Mouse (Mus musculus) heart, adult 2 months (tissue): ENCODE measurements around the gene Nt5c3b. TPM values are rescaled to one million over a fixed set of nuclear protein-coding genes. Genes with fewer than 3 reads are reported as not detected.
A peak's percentile ranks its signal among the peaks of the same experiment; 100 is the strongest.

ENCODE experiments used
- DNase-seq, 2 experiments: peaks; one replicate each; pipeline ENCODE4 v3.0.0; 2021
- H3K27ac ChIP-seq: fragments of 200-600 bp; 2 replicates; pipeline ENCODE4 v1.8.1; 2022
- H3K27me3 ChIP-seq: fragments of 200-500 bp; 2 replicates; pipeline ENCODE4 v1.6.1; 2012; ENCODE audit warnings: mild to moderate bottlenecking, low read length, inconsistent platforms, mixed read lengths; ENCODE audit not compliant: control insufficient read depth, insufficient read depth
- H3K36me3 ChIP-seq: fragments of 200-500 bp; 2 replicates; pipeline ENCODE4 v1.6.1; 2012; ENCODE audit warnings: low read length, inconsistent platforms; ENCODE audit not compliant: control insufficient read depth, insufficient read depth
- H3K4me1 ChIP-seq: fragments of 200-500 bp; 2 replicates; pipeline ENCODE4 v1.6.1; 2011; ENCODE audit warnings: low read length; ENCODE audit not compliant: control insufficient read depth, insufficient read depth
- H3K4me3 ChIP-seq: fragments of 200-600 bp; 2 replicates; pipeline ENCODE4 v1.8.1; 2022
- H3K79me2 ChIP-seq: fragments of 200-500 bp; replicated peaks from 2 replicates; pipeline ENCODE4 v1.6.1; 2012; ENCODE audit warnings: mild to moderate bottlenecking, inconsistent platforms, low read length, moderate library complexity, mixed read lengths; ENCODE audit not compliant: control insufficient read depth, insufficient read depth
- H3K9ac ChIP-seq: fragments of 200-500 bp; 2 replicates; pipeline ENCODE4 v1.6.1; 2012; ENCODE audit warnings: low read depth, mild to moderate bottlenecking, control low read depth, inconsistent platforms, low read length, mixed read lengths
- CTCF ChIP-seq: fragments of 200-600 bp; IDR thresholded peaks from 2 replicates; pipeline ENCODE4 v1.8.1; 2022; ENCODE audit warnings: antibody characterized with exemption, mild to moderate bottlenecking, moderate library complexity
- EP300 ChIP-seq: fragments of 200-500 bp; IDR thresholded peaks from 2 replicates; pipeline ENCODE4 v1.6.1; 2011; ENCODE audit warnings: low read depth, low read length, control low read depth; ENCODE audit not compliant: insufficient read depth
- POLR2A ChIP-seq: fragments of 200-500 bp; IDR thresholded peaks from 2 replicates; pipeline ENCODE4 v1.6.1; 2011; ENCODE audit warnings: mild to moderate bottlenecking, low read depth, low read length, control low read depth; ENCODE audit not compliant: insufficient read depth
- WGBS: fragments of 180-500 bp; shearing (Covaris S2); methylation state at CpG from one replicate; pipeline ENCODE4 v1.1.7; 2018; 5-methylcytosine and 5-hydroxymethylcytosine counted together
- intact Hi-C: fragments of 180-260 bp; cut with DNase I; formaldehyde crosslinking; loops from one replicate; pipeline ENCODE4 v1.15.1; 2025
- polyA plus RNA-seq: library from polyadenylated mRNA; depleted of rRNA; stranded (reverse); fragments of >200 nt; gene quantifications from 2 replicates; pipeline ENCODE4 v1.2.3, GENCODE M21; 2012
- total RNA-seq, 2 experiments: library from RNA; stranded (reverse); gene quantifications; 2 replicates each; pipeline ENCODE4 v1.2.3; 2021

The Nt5c3b gene
- total and polyA plus RNA-seq, 3 experiments: 23.5 to 44.0 (median 24.1) TPM

- no peak for TF ChIP-seq CTCF
- TF ChIP-seq POLR2A: no peak
- no peak for TF ChIP-seq EP300
- H3K4me3 ChIP-seq: no peak overlapping the region
- no peak overlapping the region for H3K27ac ChIP-seq
- intact Hi-C loops: no loop called here
- 83% methylated on average over 5 of the region's 5 CpGs for WGBS
- H3K79me2 ChIP-seq: no peaks in the 10 kb centered on the region
- no peak for DNase-seq
- no peaks in the 10 kb centered on the region for H3K4me1 ChIP-seq
- no peaks in the 10 kb centered on the region for H3K27me3 ChIP-seq
- no peak overlapping the region for H3K9ac ChIP-seq
- H3K36me3 ChIP-seq: peaks cover 7% of the 10 kb centered on the region
These were observed 16.1 kb upstream of the Nt5c3b start for GRCm38 (mm10) chr11:100457711-100458110.

GRCm38 (mm10) chr11:100457247-100457646 is 15.6 kb upstream of the Nt5c3b start:
- peaks cover 7% of the 10 kb centered on the region for H3K36me3 ChIP-seq
- no peaks in the 10 kb centered on the region for H3K79me2 ChIP-seq
- DNase-seq: no peak
- 81% methylated on average over 4 of the region's 4 CpGs for WGBS
- H3K27me3 ChIP-seq: no peaks in the 10 kb centered on the region
- H3K9ac ChIP-seq: no peak overlapping the region
- intact Hi-C loops: no loop called here
- TF ChIP-seq CTCF (no peak), EP300 (no peak), POLR2A (no peak)
- no peak overlapping the region for H3K27ac ChIP-seq
- H3K4me1 ChIP-seq: no peaks in the 10 kb centered on the region
- H3K4me3 ChIP-seq: no peak overlapping the region

- H3K4me1 ChIP-seq: peaks cover 2% of the 10 kb centered on the region; the same call in 1 of the 2 replicates
- H3K79me2 ChIP-seq: 0 out of 2 replicates have a peak, but pooled peaks cover 2% of the 10 kb centered on the region
- H3K4me3 ChIP-seq: no peak overlapping the region
- WGBS: 66% methylated on average over 6 of the region's 6 CpGs
- no peaks in the 10 kb centered on the region for H3K27me3 ChIP-seq
- no peaks in the 10 kb centered on the region for H3K36me3 ChIP-seq
- DNase-seq: no peak
- TF ChIP-seq CTCF (no peak), POLR2A (no peak)
- intact Hi-C loops: loop anchor here (10.0 kb wide), 1 partner anchor 1742 kb away; the partner anchor contains the start of genes G6pc3 and Lsm12
- H3K9ac ChIP-seq: no peak overlapping the region
- no peak overlapping the region for H3K27ac ChIP-seq
These were observed 1.0 kb upstream of the Nt5c3b start for GRCm38 (mm10) chr11:100442625-100443024.

GRCm38 (mm10) chr11:100440691-100441522 is 701 bp downstream of the Nt5c3b start:
- TF ChIP-seq EP300 (0 out of 2 replicates have a peak, but pooled peaks have one; percentile 9), POLR2A (peak; percentile 91; the same call in 1 of the 2 replicates), CTCF (no peak)
- WGBS: 1% methylated on average over 52 of the region's 52 CpGs
- peak; percentile 91 to 92 for DNase-seq
- Histone ChIP-seq H3K4me1 (peaks cover 2% of the 10 kb centered on the region; the same call in 1 of the 2 replicates), H3K79me2 (0 out of 2 replicates have a peak, but pooled peaks cover 2% of the 10 kb centered on the region), H3K4me3 (peak overlapping the region; percentile 67), H3K27ac (peak overlapping the region; percentile 69), H3K27me3 (no peaks in the 10 kb centered on the region), H3K36me3 (no peaks in the 10 kb centered on the region), H3K9ac (peak overlapping the region; percentile 96)
- intact Hi-C loops: loop anchor here (1.0 to 10.0 kb wide), 2 partner anchors 31 to 1744 kb away; partner anchors contain the start of genes G6pc3, Klhl11 and Lsm12

GRCm38 (mm10) chr11:100437901-100438300 is 3.7 kb downstream of the Nt5c3b start:
- intact Hi-C loops: no loop called here
- TF ChIP-seq CTCF (no peak), POLR2A (no peak), EP300 (no peak)
- Histone ChIP-seq H3K79me2 (0 out of 2 replicates have a peak, but pooled peaks cover 2% of the 10 kb centered on the region), H3K27ac (no peak overlapping the region), H3K9ac (no peak overlapping the region), H3K36me3 (no peaks in the 10 kb centered on the region), H3K4me1 (peaks cover 2% of the 10 kb centered on the region; the same call in 1 of the 2 replicates), H3K27me3 (no peaks in the 10 kb centered on the region), H3K4me3 (no peak overlapping the region)
- 98% methylated on average over 1 of the region's 1 CpGs for WGBS
- DNase-seq: no peak
